ENCODE assay signal across 12 mouse cellular contexts in genomic region chr11:73284351-73284750, GRCm38 (mm10). TPM values are rescaled to one million over a fixed set of nuclear protein-coding genes. Genes with fewer than 3 reads are reported as not detected.
DNase-seq lines count a peak whose midpoint lies in the region; ATAC-seq lines count a peak whose summit lies in the region.
"Had no signal": no experiment of that assay in that cellular context is flagged by ENCODE, and none has a peak within 500 bp of the region (broad histone marks: within the 10 kb centered on the region; RNA-seq: fewer than 3 reads in every experiment).

No protein-coding gene starts in this region.

- H3K4me1 ChIP-seq in heart, embryonic 10.5 days, result peaks cover 26% of the 10 kb centered on the region
- peaks cover 31% of the 10 kb centered on the region for H3K4me1 ChIP-seq in lung, embryonic 15.5 days
- H3K4me1 ChIP-seq in embryonic facial prominence, embryonic 10.5 days, result peaks cover 33% of the 10 kb centered on the region
- peaks cover 18% of the 10 kb centered on the region for H3K4me1 ChIP-seq in stomach, embryonic 16.5 days (ENCODE audit: control insufficient read depth, insufficient read depth, low read length)

- no peaks in the 10 kb centered on the region for H3K36me3 ChIP-seq in heart, embryonic 10.5 days
- no peaks in the 10 kb centered on the region for H3K36me3 ChIP-seq in lung, embryonic 15.5 days
- no peaks in the 10 kb centered on the region for H3K36me3 ChIP-seq in embryonic facial prominence, embryonic 10.5 days (replicated peaks)
- no peaks in the 10 kb centered on the region for H3K36me3 ChIP-seq in stomach, embryonic 16.5 days (ENCODE audit: control insufficient read depth, insufficient read depth, low read length)
- H3K36me3 ChIP-seq: hindbrain, embryonic 12.5 days had no signal

- no peak overlapping the region for H3K4me3 ChIP-seq in heart, embryonic 10.5 days
- no peak overlapping the region for H3K4me3 ChIP-seq in lung, embryonic 15.5 days
- no peak overlapping the region for H3K4me3 ChIP-seq in embryonic facial prominence, embryonic 10.5 days
- H3K4me3 ChIP-seq in stomach, embryonic 16.5 days (replicated peaks; ENCODE audit: low read length), result no peak overlapping the region
- H3K4me3 ChIP-seq: hindbrain, embryonic 12.5 days had no signal

- H3K9ac ChIP-seq in lung, embryonic 15.5 days, result no peak overlapping the region
- no peak overlapping the region for H3K9ac ChIP-seq in stomach, embryonic 16.5 days (ENCODE audit: low read length)
- H3K9ac ChIP-seq: hindbrain, embryonic 12.5 days; liver, postnatal 0 days had no signal

- no peak overlapping the region for H3K4me2 ChIP-seq in lung, embryonic 15.5 days
- H3K4me2 ChIP-seq in stomach, embryonic 16.5 days (ENCODE audit: low read depth, low read length), result no peak overlapping the region
- H3K4me2 ChIP-seq: hindbrain, embryonic 12.5 days had no signal

- no peaks in the 10 kb centered on the region for H3K9me3 ChIP-seq in heart, embryonic 10.5 days
- no peaks in the 10 kb centered on the region for H3K9me3 ChIP-seq in lung, embryonic 15.5 days
- no peaks in the 10 kb centered on the region for H3K9me3 ChIP-seq in embryonic facial prominence, embryonic 10.5 days
- H3K9me3 ChIP-seq in stomach, embryonic 16.5 days (replicated peaks; ENCODE audit: control insufficient read depth, low read length), result no peaks in the 10 kb centered on the region
- H3K9me3 ChIP-seq: hindbrain, embryonic 12.5 days had no signal

- ATAC-seq in lung, embryonic 15.5 days (ENCODE audit: borderline replicate concordance, extremely low read depth, low FRiP score, low TSS enrichment), result no peak
- ATAC-seq in stomach, embryonic 16.5 days (ENCODE audit: insufficient read depth, low FRiP score), result no peak
- ATAC-seq: liver, postnatal 0 days had no signal

- H3K27me3 ChIP-seq in heart, embryonic 10.5 days (ENCODE audit: insufficient read depth, poor library complexity, severe bottlenecking), result no peaks in the 10 kb centered on the region
- H3K27me3 ChIP-seq in lung, embryonic 15.5 days, result no peaks in the 10 kb centered on the region
- no peaks in the 10 kb centered on the region for H3K27me3 ChIP-seq in embryonic facial prominence, embryonic 10.5 days (replicated peaks; ENCODE audit: low read depth, poor library complexity, severe bottlenecking)
- no peaks in the 10 kb centered on the region for H3K27me3 ChIP-seq in stomach, embryonic 16.5 days (ENCODE audit: control insufficient read depth, insufficient read depth, low read length)
- H3K27me3 ChIP-seq: hindbrain, embryonic 12.5 days had no signal

- DNase-seq in heart, adult 8-10 months (ENCODE audit: low spot score), result peak; percentile 19
- DNase-seq in heart, embryonic 10.5 days (ENCODE audit: low spot score), result no peak
- no peak for DNase-seq in lung, postnatal 10 days
- peak; percentile 31 for DNase-seq in embryonic facial prominence, embryonic 10.5 days (ENCODE audit: low spot score)
- no peak for DNase-seq in thymus, postnatal 4 days
- DNase-seq: kidney, adult 2 months; liver, postnatal 0 days had no signal

- H3K27ac ChIP-seq in heart, embryonic 10.5 days, result no peak overlapping the region
- H3K27ac ChIP-seq in lung, embryonic 15.5 days, result peak overlapping the region; percentile 65
- H3K27ac ChIP-seq in embryonic facial prominence, embryonic 10.5 days (replicated peaks), result no peak overlapping the region
- peak overlapping the region; percentile 63; the same call in 1 of the 2 replicates for H3K27ac ChIP-seq in stomach, embryonic 16.5 days (ENCODE audit: low read length)
- H3K27ac ChIP-seq: hindbrain, embryonic 12.5 days had no signal

RNA-seq across cellular contexts. Expression of gene Trpv3, which starts 17.2 kb away (rescaled TPM):
- total RNA-seq in heart, adult 8-10 months (2022), result under 1 TPM in 2 of 4 experiments, not detected in 2; 0.06 TPM
- 0.03 TPM in 1 of 2 replicates, not detected in the other for polyA plus RNA-seq in heart, embryonic 10.5 days (2016; fragmentation: Nextera tagmentation; extraction: Ambion mirVana)
- polyA plus RNA-seq in lung, embryonic 15.5 days (2015; fragmentation: Nextera tagmentation; extraction: Ambion mirVana), result 0.03 and 0.10 TPM in 2 replicates
- 0.04 TPM in 1 of 2 replicates, not detected in the other for polyA plus RNA-seq in embryonic facial prominence, embryonic 10.5 days (2016; fragmentation: Nextera tagmentation; extraction: Ambion mirVana)
- 0.40 and 0.47 TPM in 2 replicates for polyA plus RNA-seq in stomach, embryonic 16.5 days (2015; fragmentation: Nextera tagmentation; extraction: Ambion mirVana)
- total RNA-seq: gastrocnemius, adult 8-10 months had no signal

RNA-seq across cellular contexts. Expression of gene Aspa, which starts 45.0 kb away (rescaled TPM):
- total RNA-seq in heart, adult 8-10 months (2022), result 1 to 10 TPM; 2.5 to 3.4 (median 2.8) TPM
- not detected in 2 replicates for polyA plus RNA-seq in heart, embryonic 10.5 days (2016; fragmentation: Nextera tagmentation; extraction: Ambion mirVana)
- polyA plus RNA-seq in lung, embryonic 15.5 days (2015; fragmentation: Nextera tagmentation; extraction: Ambion mirVana), result 1.3 and 1.4 TPM in 2 replicates
- 0.10 and 0.39 TPM in 2 replicates for polyA plus RNA-seq in embryonic facial prominence, embryonic 10.5 days (2016; fragmentation: Nextera tagmentation; extraction: Ambion mirVana)
- 4.2 and 4.5 TPM in 2 replicates for polyA plus RNA-seq in stomach, embryonic 16.5 days (2015; fragmentation: Nextera tagmentation; extraction: Ambion mirVana)

RNA-seq across cellular contexts. Expression of gene Gm49340, which starts 45.2 kb away (rescaled TPM):
- not detected for total RNA-seq in heart, adult 8-10 months (2022)
- not detected in 2 replicates for polyA plus RNA-seq in heart, embryonic 10.5 days (2016; fragmentation: Nextera tagmentation; extraction: Ambion mirVana)
- polyA plus RNA-seq in lung, embryonic 15.5 days (2015; fragmentation: Nextera tagmentation; extraction: Ambion mirVana), result 0.05 TPM in 1 of 2 replicates, not detected in the other
- polyA plus RNA-seq in embryonic facial prominence, embryonic 10.5 days (2016; fragmentation: Nextera tagmentation; extraction: Ambion mirVana), result not detected in 2 replicates
- not detected in 2 replicates for polyA plus RNA-seq in stomach, embryonic 16.5 days (2015; fragmentation: Nextera tagmentation; extraction: Ambion mirVana)
- total RNA-seq: gastrocnemius, adult 8-10 months; left cerebral cortex, postnatal 36 days had no signal
- polyA plus RNA-seq: hindbrain, embryonic 12.5 days; kidney, adult 2 months had no signal

RNA-seq across cellular contexts. Expression of gene Spata22, which starts 45.2 kb away (rescaled TPM):
- not detected for total RNA-seq in heart, adult 8-10 months (2022)
- polyA plus RNA-seq in heart, embryonic 10.5 days (2016; fragmentation: Nextera tagmentation; extraction: Ambion mirVana), result not detected in 2 replicates
- polyA plus RNA-seq in lung, embryonic 15.5 days (2015; fragmentation: Nextera tagmentation; extraction: Ambion mirVana), result not detected in 2 replicates
- polyA plus RNA-seq in embryonic facial prominence, embryonic 10.5 days (2016; fragmentation: Nextera tagmentation; extraction: Ambion mirVana), result not detected in 2 replicates
- 0.27 TPM in 1 of 2 replicates, not detected in the other for polyA plus RNA-seq in stomach, embryonic 16.5 days (2015; fragmentation: Nextera tagmentation; extraction: Ambion mirVana)
- total RNA-seq: gastrocnemius, adult 8-10 months; left cerebral cortex, postnatal 36 days had no signal
- polyA plus RNA-seq: hindbrain, embryonic 12.5 days; kidney, adult 2 months had no signal

RNA-seq across cellular contexts. Expression of gene Trpv1, which starts 50.3 kb away (rescaled TPM):
- total RNA-seq in heart, adult 8-10 months (2022), result under 1 TPM in 1 of 4 experiments, not detected in 3; 0.09 TPM
- not detected in 2 replicates for polyA plus RNA-seq in heart, embryonic 10.5 days (2016; fragmentation: Nextera tagmentation; extraction: Ambion mirVana)
- polyA plus RNA-seq in lung, embryonic 15.5 days (2015; fragmentation: Nextera tagmentation; extraction: Ambion mirVana), result 0.09 TPM in 1 of 2 replicates, not detected in the other
- polyA plus RNA-seq in embryonic facial prominence, embryonic 10.5 days (2016; fragmentation: Nextera tagmentation; extraction: Ambion mirVana), result 0.10 TPM in 1 of 2 replicates, not detected in the other
- not detected in 2 replicates for polyA plus RNA-seq in stomach, embryonic 16.5 days (2015; fragmentation: Nextera tagmentation; extraction: Ambion mirVana)
- total RNA-seq: left cerebral cortex, postnatal 36 days had no signal
- polyA plus RNA-seq: hindbrain, embryonic 12.5 days had no signal

Comparison
In these comparisons a context has a peak if more than half of its experiments do, and no peak if none do; other contexts are left out.
1. DNase-seq: peak in heart, adult 8-10 months (single experiment) and embryonic facial prominence, embryonic 10.5 days (single experiment); none in heart, embryonic 10.5 days (single experiment), lung, postnatal 10 days (single experiment) and thymus, postnatal 4 days (single experiment).
2. H3K27ac ChIP-seq: peak in lung, embryonic 15.5 days (single experiment) and stomach, embryonic 16.5 days (single experiment); none in heart, embryonic 10.5 days (single experiment) and embryonic facial prominence, embryonic 10.5 days (single experiment).